Mouse (Mus musculus) telencephalon, adult 2 months (tissue): ENCODE results near the gene Eftud2.

ENCODE experiments used
- DNase-seq: peaks from one replicate; pipeline ENCODE4 v3.0.0-alpha.2; 2011; ENCODE audit warnings: low read depth, low spot score

Eftud2 gene

GRCm38 (mm10) chr11:102880585-102881313, at the start of gene Eftud2, which contains the start of gene Ccdc103:
Gene Eftud2, minus strand, starts transcription at chr11:102880985.
Gene Ccdc103, plus strand, starts transcription at chr11:102881204.
- peak; percentile 93 for DNase-seq

GRCm38 (mm10) chr11:102925351-102925717, 44.5 kb upstream of the Eftud2 start:
- DNase-seq: no peak

- peak; percentile 88 for DNase-seq
Measured at GRCm38 (mm10) chr11:102924557-102925350, 44.0 kb upstream of the Eftud2 start, which contains the start of gene Kif18b. Gene Kif18b, minus strand, starts transcription at chr11:102925124.

GRCm38 (mm10) chr11:102921491-102921890, 40.7 kb upstream of the Eftud2 start:
- no peak for DNase-seq

- DNase-seq: no peak
Measured at GRCm38 (mm10) chr11:102918077-102918476, 37.3 kb upstream of the Eftud2 start.

GRCm38 (mm10) chr11:102915380-102915779, 34.6 kb upstream of the Eftud2 start:
- DNase-seq: no peak

GRCm38 (mm10) chr11:102911376-102911775, 30.6 kb upstream of the Eftud2 start:
- no peak for DNase-seq

- DNase-seq: no peak
Measured at GRCm38 (mm10) chr11:102903654-102904053, 22.9 kb upstream of the Eftud2 start.

- no peak for DNase-seq
Measured at GRCm38 (mm10) chr11:102902107-102902506, 21.3 kb upstream of the Eftud2 start.

GRCm38 (mm10) chr11:102901199-102901598, 20.4 kb upstream of the Eftud2 start:
- DNase-seq: no peak

- DNase-seq: peak; percentile 39
Measured at GRCm38 (mm10) chr11:102900763-102901162, 20.0 kb upstream of the Eftud2 start, which contains the start of gene Gfap. Gene Gfap, minus strand, starts transcription at chr11:102900912.

- DNase-seq: no peak
Measured at GRCm38 (mm10) chr11:102898408-102898807, 17.6 kb upstream of the Eftud2 start.

- no peak for DNase-seq
Measured at GRCm38 (mm10) chr11:102896641-102897040, 15.9 kb upstream of the Eftud2 start.

GRCm38 (mm10) chr11:102895779-102896178, 15.0 kb upstream of the Eftud2 start:
- no peak for DNase-seq

- no peak for DNase-seq
Measured at GRCm38 (mm10) chr11:102894716-102895115, 13.9 kb upstream of the Eftud2 start.

GRCm38 (mm10) chr11:102893015-102893651, 12.3 kb upstream of the Eftud2 start:
- no peak for DNase-seq

GRCm38 (mm10) chr11:102890096-102890495, 9.3 kb upstream of the Eftud2 start:
- no peak for DNase-seq

GRCm38 (mm10) chr11:102888135-102888534, 7.3 kb upstream of the Eftud2 start:
- DNase-seq: no peak

GRCm38 (mm10) chr11:102887433-102887832, 6.6 kb upstream of the Eftud2 start:
- no peak for DNase-seq

GRCm38 (mm10) chr11:102884616-102885219, 3.9 kb upstream of the Eftud2 start, which contains the start of gene Fam187a:
Gene Fam187a, plus strand, starts transcription at chr11:102885169.
- no peak for DNase-seq

GRCm38 (mm10) chr11:102881314-102882198, 771 bp upstream of the Eftud2 start:
- DNase-seq: no peak
